Mouse (Mus musculus) ES-E14 (cell line): ENCODE measurements around the gene Twf2.

Experiments
- CHD2 ChIP-seq: IDR thresholded peaks from 2 replicates; pipeline ENCODE4 v1.6.1; 2014; ENCODE audit warnings: mild to moderate bottlenecking, low read depth, low read length, inconsistent platforms
- MAFK ChIP-seq: IDR thresholded peaks from 2 replicates; pipeline ENCODE4 v1.6.1; 2014; ENCODE audit warnings: mild to moderate bottlenecking, low read depth, low read length, inconsistent platforms; ENCODE audit not compliant: insufficient read depth
- ZNF384 ChIP-seq: IDR thresholded peaks from 2 replicates; pipeline ENCODE4 v1.6.1; 2012; ENCODE audit warnings: low read depth, low read length, inconsistent platforms

DNA sequence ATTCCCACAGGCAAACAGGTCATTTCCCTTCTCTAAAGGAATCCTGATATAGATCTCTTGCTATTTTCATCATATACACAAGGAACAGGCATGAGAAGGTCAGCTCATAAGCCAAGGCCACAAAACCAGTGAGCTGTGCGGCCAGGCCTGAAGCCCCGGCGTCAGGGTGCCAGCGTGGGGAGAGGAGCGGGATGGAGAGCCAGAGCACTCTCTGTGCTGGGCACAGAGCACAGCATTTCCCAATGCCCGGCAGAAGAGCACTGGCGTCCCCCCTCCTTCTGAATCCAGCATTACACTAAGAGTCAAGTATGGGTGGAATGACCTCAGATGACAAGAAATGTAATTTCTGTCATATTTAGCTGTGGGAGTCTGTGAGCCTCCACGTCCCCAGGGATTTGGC is 34.5 kb downstream of the Twf2 start:
- TF ChIP-seq ZNF384 (no peak), CHD2 (no peak), MAFK (no peak)
